Mouse (Mus musculus): Measurements from ENCODE around the gene Hist3h2ba. TPM values are rescaled to one million over a fixed set of nuclear protein-coding genes. Genes with fewer than 3 reads are reported as not detected.

The Hist3h2ba gene
- total and polyA plus RNA-seq, 3 experiments: 0.21 to 48.2 TPM; not detected in 1

GRCm38 (mm10) chr11:58968551-58968950 lies 19.8 kb downstream of the Hist3h2ba start:
- Histone ChIP-seq H3K9me3 (replicated peaks; ENCODE audit: insufficient read depth, low read length) (no peaks in the 10 kb centered on the region), H3K4me3 (ENCODE audit: control insufficient read depth in 1 of 2, insufficient read depth in 1 of 2, low read depth in 2 of 2, low read length in 2 of 2) (no peak overlapping the region), H3K27me3 (ENCODE audit: control insufficient read depth in 1 of 2, insufficient read depth in 2 of 2, low read length in 2 of 2) (no peaks in the 10 kb centered on the region), H3K9ac (ENCODE audit: control insufficient read depth, low read depth, low read length, poor library complexity, severe bottlenecking) (no peak overlapping the region), H3K27ac (ENCODE audit: control insufficient read depth, low read depth, low read length) (no peak overlapping the region), H3K36me3 (ENCODE audit: control insufficient read depth in 1 of 2, insufficient read depth in 2 of 2, low read length in 2 of 2) (peaks cover 0 to 2% of the 10 kb centered on the region in 2 experiments; a peak in 2 of 4 replicates), H3K79me2 (ENCODE audit: control insufficient read depth, insufficient read depth, low read length, poor library complexity) (peaks cover 2% of the 10 kb centered on the region; the same call in 1 of the 2 replicates), H3K4me1 (ENCODE audit: control insufficient read depth in 1 of 2, insufficient read depth in 2 of 2, low read length in 2 of 2) (peaks cover 0 to 16% of the 10 kb centered on the region in 2 experiments; a peak in 2 of 4 replicates)
- no peak for TF ChIP-seq MEF2A (IDR thresholded peaks at IDR 0.05; ENCODE audit: extremely low read depth, insufficient replicate concordance, low read depth, low read length, poor library complexity, severe bottlenecking)
- no peak for TF ChIP-seq ZMIZ1 (IDR thresholded peaks at IDR 0.05; ENCODE audit: low read depth, low read length)
- peak; percentile 37; the same call in 1 of the 2 replicates for TF ChIP-seq MXI1 (IDR thresholded peaks at IDR 0.05; ENCODE audit: low read depth, low read length)
- no peak for DNase-seq (ENCODE audit: low read depth, low spot score)

DNA sequence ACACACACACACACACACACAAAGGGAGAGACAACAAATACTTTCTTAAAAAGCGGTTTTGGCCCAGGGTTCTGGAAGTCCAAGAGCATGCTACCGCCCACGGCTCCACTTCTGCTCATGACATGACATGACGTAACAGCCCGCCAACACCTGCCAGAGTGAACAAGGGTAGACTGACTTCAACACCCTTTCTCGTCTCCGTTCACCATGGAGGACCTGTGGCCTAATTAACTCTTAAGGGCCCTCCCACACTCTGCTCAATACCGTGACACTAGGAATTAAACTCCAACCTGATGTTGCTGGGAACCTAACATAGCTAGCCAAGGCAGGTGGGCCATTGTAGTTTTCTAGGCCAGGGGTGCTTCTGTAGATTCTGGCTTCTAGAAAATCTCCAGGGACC lies 20.3 kb downstream of the Hist3h2ba start:
- TF ChIP-seq E2F4 (IDR thresholded peaks at IDR 0.05; ENCODE audit: borderline replicate concordance, low read depth, low read length) (no peak), KAT2A (conservative IDR thresholded peaks at IDR 0.05; ENCODE audit: low read depth, low read length) (no peak), RAD21 (IDR thresholded peaks at IDR 0.05; ENCODE audit: low read depth, low read length) (no peak), BHLHE40 (IDR thresholded peaks at IDR 0.05; ENCODE audit: borderline replicate concordance, low read depth, low read length) (no peak), GABPA (IDR thresholded peaks at IDR 0.05; ENCODE audit: low read depth, low read length) (no peak)
- no peak for DNase-seq (ENCODE audit: low read depth, low spot score)
- H3K9me3 ChIP-seq (replicated peaks; ENCODE audit: insufficient read depth, low read length): no peaks in the 10 kb centered on the region
- H3K27ac ChIP-seq (ENCODE audit: control insufficient read depth, low read depth, low read length): no peak overlapping the region
- H3K36me3 ChIP-seq (ENCODE audit: control insufficient read depth in 1 of 2, insufficient read depth in 2 of 2, low read length in 2 of 2): peaks cover 0 to 5% of the 10 kb centered on the region in 2 experiments; a peak in 3 of 4 replicates
- H3K4me3 ChIP-seq (ENCODE audit: control insufficient read depth in 1 of 2, insufficient read depth in 1 of 2, low read depth in 2 of 2, low read length in 2 of 2): no peak overlapping the region
- peaks cover 0 to 16% of the 10 kb centered on the region in 2 experiments; a peak in 2 of 4 replicates for H3K4me1 ChIP-seq (ENCODE audit: control insufficient read depth in 1 of 2, insufficient read depth in 2 of 2, low read length in 2 of 2)
- H3K9ac ChIP-seq (ENCODE audit: control insufficient read depth, low read depth, low read length, poor library complexity, severe bottlenecking): no peak overlapping the region
- peaks cover 2% of the 10 kb centered on the region; the same call in 1 of the 2 replicates for H3K79me2 ChIP-seq (ENCODE audit: control insufficient read depth, insufficient read depth, low read length, poor library complexity)
- H3K27me3 ChIP-seq (ENCODE audit: control insufficient read depth in 1 of 2, insufficient read depth in 2 of 2, low read length in 2 of 2): no peaks in the 10 kb centered on the region

- no peak for DNase-seq (ENCODE audit: low read depth, low spot score)
- H3K36me3 ChIP-seq (ENCODE audit: control insufficient read depth in 1 of 2, insufficient read depth in 2 of 2, low read length in 2 of 2): peaks cover 0 to 5% of the 10 kb centered on the region in 2 experiments; a peak in 3 of 4 replicates
- no peak for TF ChIP-seq POLR2AphosphoS2 (IDR thresholded peaks at IDR 0.05; ENCODE audit: low read length)
- no peak for TF ChIP-seq CHD1 (IDR thresholded peaks at IDR 0.05; ENCODE audit: low read depth, low read length)
- TF ChIP-seq BHLHE40 (IDR thresholded peaks at IDR 0.05; ENCODE audit: borderline replicate concordance, low read depth, low read length): no peak
- TF ChIP-seq TCF12 (IDR thresholded peaks at IDR 0.05; ENCODE audit: low read depth, low read length): no peak
- no peak for TF ChIP-seq HCFC1 (IDR thresholded peaks at IDR 0.05; ENCODE audit: low read depth, low read length)
- TF ChIP-seq USF1 (IDR thresholded peaks at IDR 0.05; ENCODE audit: low read depth, low read length): no peak
- TF ChIP-seq MXI1 (IDR thresholded peaks at IDR 0.05; ENCODE audit: low read depth, low read length): no peak
- TF ChIP-seq JUND (IDR thresholded peaks at IDR 0.05; ENCODE audit: low read depth, low read length): no peak
- no peak for TF ChIP-seq RCOR1 (IDR thresholded peaks at IDR 0.05; ENCODE audit: low read depth, low read length)
- TF ChIP-seq TBP (IDR thresholded peaks at IDR 0.05; ENCODE audit: low read depth, low read length): no peak
- no peak for TF ChIP-seq E2F4 (IDR thresholded peaks at IDR 0.05; ENCODE audit: borderline replicate concordance, low read depth, low read length)
- no peak for TF ChIP-seq TAL1 (IDR thresholded peaks at IDR 0.05; ENCODE audit: low read length)
- no peak for TF ChIP-seq ZC3H11A (IDR thresholded peaks at IDR 0.05; ENCODE audit: low read depth, low read length)
- TF ChIP-seq NELFE (IDR thresholded peaks at IDR 0.05; ENCODE audit: low read depth, low read length): no peak
- TF ChIP-seq GATA1 (IDR thresholded peaks at IDR 0.05; ENCODE audit: low read depth, low read length): no peak
- no peak for TF ChIP-seq SMC3 (IDR thresholded peaks at IDR 0.05; ENCODE audit: low read depth, low read length)
- no peak for TF ChIP-seq MAX (IDR thresholded peaks at IDR 0.05; ENCODE audit: low read length)
- no peak for TF ChIP-seq NRF1 (IDR thresholded peaks at IDR 0.05; ENCODE audit: insufficient read depth, low read depth, low read length, poor library complexity, severe bottlenecking)
- no peak overlapping the region for H3K9ac ChIP-seq (ENCODE audit: control insufficient read depth, low read depth, low read length, poor library complexity, severe bottlenecking)
- H3K27me3 ChIP-seq (ENCODE audit: control insufficient read depth in 1 of 2, insufficient read depth in 2 of 2, low read length in 2 of 2): no peaks in the 10 kb centered on the region
- H3K4me3 ChIP-seq (ENCODE audit: control insufficient read depth in 1 of 2, insufficient read depth in 1 of 2, low read depth in 2 of 2, low read length in 2 of 2): no peak overlapping the region
- no peak overlapping the region for H3K27ac ChIP-seq (ENCODE audit: control insufficient read depth, low read depth, low read length)
- peaks cover 0 to 19% of the 10 kb centered on the region in 2 experiments; a peak in 3 of 4 replicates for H3K4me1 ChIP-seq (ENCODE audit: control insufficient read depth in 1 of 2, insufficient read depth in 2 of 2, low read length in 2 of 2)
- peaks cover 5% of the 10 kb centered on the region for H3K79me2 ChIP-seq (ENCODE audit: control insufficient read depth, insufficient read depth, low read length, poor library complexity)
- no peaks in the 10 kb centered on the region for H3K9me3 ChIP-seq (replicated peaks; ENCODE audit: insufficient read depth, low read length)
Observed at GRCm38 (mm10) chr11:58969659-58970058, 20.9 kb downstream of the Hist3h2ba start.

All from MEL (cell line).